Mouse (Mus musculus) MEL-GATA-1-ER (cell line): ENCODE measurements around the gene Emilin1.

ENCODE experiments used
- DNase-seq: peaks from one replicate; pipeline ENCODE4 v3.0.0-alpha.2; 2012; ENCODE audit warnings: low read depth; ENCODE audit errors: extremely low read depth

Emilin1 gene

DNA sequence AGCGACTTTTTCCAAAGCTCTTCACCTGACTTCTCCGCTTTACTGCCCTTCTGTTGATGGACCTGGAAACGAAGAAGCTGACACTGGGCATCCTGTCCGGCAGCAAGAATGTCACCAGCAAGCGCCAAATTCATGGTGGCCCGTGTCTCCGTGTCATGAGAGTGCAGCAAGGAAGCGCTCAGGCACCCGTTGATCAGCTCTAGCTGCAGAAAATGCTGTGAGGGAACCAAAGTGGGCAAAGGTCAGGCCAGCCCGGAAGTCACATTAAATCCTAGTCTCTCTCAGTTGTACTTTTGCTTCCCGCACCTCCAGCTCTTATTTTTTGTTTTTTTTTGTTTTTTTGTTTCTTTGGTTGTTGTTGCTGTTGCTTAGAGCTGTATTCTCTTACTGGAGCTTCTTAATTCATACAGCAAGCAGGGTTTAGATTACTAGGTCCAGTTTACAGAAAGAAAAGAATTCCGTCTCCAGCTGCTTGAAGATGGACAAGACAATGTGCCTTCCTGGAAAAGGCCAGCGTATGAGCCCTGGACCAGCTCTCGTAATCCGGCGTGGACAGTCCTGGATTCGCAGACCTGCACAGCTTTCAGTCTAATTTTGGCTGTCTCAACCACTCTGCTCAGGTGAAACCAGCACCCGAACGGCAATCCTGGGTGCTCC, 46.1 kb downstream of the Emilin1 start:
- no peak for DNase-seq

DNA sequence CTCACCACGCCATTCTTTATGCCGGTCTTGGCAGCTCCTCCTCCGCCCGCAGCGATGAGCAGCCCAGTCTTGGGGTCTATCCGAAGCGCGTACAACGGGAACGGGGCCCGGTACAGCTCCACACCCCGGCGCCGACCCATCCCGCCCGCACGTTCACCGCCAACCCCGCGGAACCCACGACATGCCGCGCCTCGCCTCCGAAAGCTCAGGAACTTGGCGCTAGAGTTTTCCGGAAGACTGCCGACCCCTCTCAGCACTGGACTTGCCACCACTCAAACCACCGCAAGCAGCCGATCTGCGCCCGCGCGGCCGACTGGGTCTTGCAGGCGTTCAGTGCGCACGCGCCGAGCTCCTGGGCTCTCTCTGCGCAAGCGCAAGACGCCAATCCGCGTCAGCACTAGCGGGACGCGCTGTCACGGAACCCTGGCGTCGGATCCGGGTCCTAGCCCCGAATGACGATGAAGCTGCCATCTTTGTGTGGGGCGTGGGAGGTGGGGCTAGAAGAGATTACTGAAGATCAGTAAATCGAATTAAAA, 46.8 kb downstream of the Emilin1 start, which contains the start of gene Preb:
Gene Preb, minus strand, starts transcription at position 396 of the 536 bp plus-strand sequence.
- DNase-seq = peak; percentile 95

- no peak for DNase-seq
These were observed 47.6 kb downstream of the Emilin1 start for GRCm38 (mm10) chr5:30960814-30961213.

DNA sequence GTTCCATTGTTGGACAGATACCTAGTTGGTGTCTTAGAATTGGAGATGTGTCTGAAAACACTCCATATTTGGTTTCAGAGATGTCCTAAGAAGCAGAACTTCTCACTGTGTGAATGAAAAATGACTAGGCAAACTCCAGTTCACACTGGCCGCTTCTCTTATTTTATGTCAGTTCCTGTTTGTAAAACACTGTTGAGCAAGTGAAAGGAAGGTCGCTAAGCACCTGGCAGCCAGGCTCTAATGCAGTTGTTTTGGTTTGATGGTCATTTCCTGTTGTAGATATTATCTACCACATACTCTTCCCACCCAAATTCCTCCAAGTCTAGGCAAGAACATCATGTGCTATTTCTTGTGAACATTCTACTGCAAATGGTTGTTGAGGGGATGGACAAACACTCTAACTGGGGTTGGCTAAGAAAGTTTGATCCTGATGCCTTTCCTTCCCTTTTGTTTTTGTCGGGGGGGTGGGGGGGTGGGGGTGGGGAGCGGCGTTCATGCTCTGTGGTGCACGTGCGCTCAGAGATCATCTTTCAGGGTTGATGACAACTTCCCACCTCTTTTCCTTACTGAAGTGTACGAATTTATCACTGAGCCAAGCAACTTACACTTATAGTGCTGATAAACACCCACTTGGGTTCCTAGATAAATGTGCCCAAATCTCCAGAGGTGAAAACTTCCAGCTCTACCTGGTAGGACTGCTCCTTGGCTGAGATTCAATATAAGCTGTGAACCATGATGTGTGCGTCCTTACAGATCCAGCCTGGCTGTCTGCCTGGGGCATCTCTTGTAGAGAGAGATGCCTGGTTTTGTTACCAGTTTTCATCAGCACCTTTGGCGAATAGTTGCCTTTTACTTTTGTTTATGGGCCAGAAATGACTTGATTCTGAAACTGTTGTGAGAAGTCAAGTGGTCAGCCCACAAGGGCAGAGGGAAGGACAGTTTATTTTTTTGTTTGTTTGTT, 48.6 kb downstream of the Emilin1 start:
- peak; percentile 85 for DNase-seq

DNA sequence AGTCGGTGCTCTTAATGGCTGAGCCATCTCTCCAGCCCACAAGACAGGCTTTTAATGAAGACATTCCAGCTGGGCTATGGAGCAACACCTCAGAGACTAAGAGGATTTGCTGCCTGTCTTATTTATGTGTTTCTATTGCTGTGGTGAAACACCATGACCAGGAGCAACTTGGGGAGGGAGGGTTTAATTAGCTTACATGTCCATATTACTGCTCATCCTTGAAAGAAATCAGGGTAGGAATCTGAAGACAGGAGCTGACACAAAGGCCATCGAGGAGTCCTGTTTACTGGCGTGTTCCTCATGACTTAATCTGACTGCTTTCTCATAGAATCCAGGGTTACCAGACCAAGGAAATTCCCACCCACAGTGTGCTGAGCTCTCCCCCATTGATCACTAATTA, 50.7 kb downstream of the Emilin1 start:
- no peak for DNase-seq

DNA sequence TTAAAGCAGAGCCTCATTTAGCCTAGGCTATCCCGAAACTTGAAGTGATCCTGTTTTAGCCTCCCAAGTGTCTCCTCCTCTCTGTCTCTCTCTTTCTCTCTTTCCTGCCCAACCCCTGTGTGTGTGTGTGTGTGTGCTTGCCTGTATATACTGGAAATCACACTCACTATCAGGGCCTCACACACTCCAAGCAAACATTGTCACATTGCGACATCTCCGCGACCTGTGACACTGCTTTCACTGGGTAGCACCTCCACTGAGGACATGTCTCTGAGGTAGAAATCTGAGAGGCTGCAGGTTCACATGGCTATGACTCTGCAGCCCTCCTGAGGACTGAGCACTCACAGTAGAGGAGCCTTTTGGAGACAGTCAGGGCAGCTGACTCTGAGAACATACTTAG, 53.0 kb downstream of the Emilin1 start:
- no peak for DNase-seq

GRCm38 (mm10) chr5:30968416-30968815, 55.2 kb downstream of the Emilin1 start, which contains the start of gene Tcf23:
Gene Tcf23, plus strand, starts transcription at chr5:30968662.
- no peak for DNase-seq

DNA sequence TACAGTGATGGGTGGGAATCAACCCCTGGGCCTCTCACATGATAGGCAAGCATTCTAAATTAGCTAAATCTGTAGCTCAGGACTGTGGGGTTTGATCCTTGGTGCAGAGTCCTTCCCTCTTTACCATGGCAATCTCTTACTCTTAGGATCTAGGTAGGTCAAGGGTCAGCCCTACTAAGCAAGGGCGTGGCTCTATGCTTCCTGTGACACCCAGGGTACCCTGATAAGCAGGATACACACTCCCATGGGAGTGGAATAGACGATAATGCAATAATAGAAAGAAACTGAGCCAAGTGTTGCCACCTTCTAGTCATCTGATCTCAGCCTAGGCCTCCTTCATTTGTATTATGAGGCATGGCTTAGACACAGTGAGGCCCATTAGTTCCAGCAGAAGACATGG, 56.2 kb downstream of the Emilin1 start:
- peak; percentile 50 for DNase-seq
